Mouse (Mus musculus): ENCODE measurements around the gene Stard5. TPM values are rescaled to one million over a fixed set of nuclear protein-coding genes. Genes with fewer than 3 reads are reported as not detected.

The Stard5 gene
- polyA plus RNA-seq, 1 experiment from 2014 or later, result 34.8 TPM

GRCm38 (mm10) chr7:83653605-83654051 lies 21.9 kb downstream of the Stard5 start:
- Histone ChIP-seq H3K4me3 (replicated peaks) (no peak overlapping the region), H3K9ac (no peak overlapping the region), H3K27ac (replicated peaks) (no peak overlapping the region), H3K4me2 (replicated peaks) (no peak overlapping the region), H3K4me1 (0 out of 2 replicates have a peak, but pooled peaks cover 3% of the 10 kb centered on the region), H3K9me3 (replicated peaks) (no peaks in the 10 kb centered on the region), H3K27me3 (no peaks in the 10 kb centered on the region), H3K36me3 (no peaks in the 10 kb centered on the region)
- WGBS, result 80% methylated on average over 2 of the region's 2 CpGs
- no peak for ATAC-seq (ENCODE audit: insufficient number of reproducible peaks, low FRiP score, low TSS enrichment, low read depth)

- Histone ChIP-seq H3K27ac (replicated peaks) (no peak overlapping the region), H3K27me3 (no peaks in the 10 kb centered on the region), H3K4me3 (replicated peaks) (no peak overlapping the region), H3K9me3 (replicated peaks) (no peaks in the 10 kb centered on the region), H3K4me1 (no peaks in the 10 kb centered on the region), H3K36me3 (no peaks in the 10 kb centered on the region), H3K4me2 (replicated peaks) (no peak overlapping the region), H3K9ac (no peak overlapping the region)
- no peak for ATAC-seq (ENCODE audit: insufficient number of reproducible peaks, low FRiP score, low TSS enrichment, low read depth)
- 77% methylated on average over 2 of the region's 2 CpGs for WGBS
Measured at GRCm38 (mm10) chr7:83654196-83654595, 22.4 kb downstream of the Stard5 start.

- no peak overlapping the region for H3K9ac ChIP-seq
- no peaks in the 10 kb centered on the region for H3K27me3 ChIP-seq
- no peak for ATAC-seq (ENCODE audit: insufficient number of reproducible peaks, low FRiP score, low TSS enrichment, low read depth)
- 59% methylated on average over 5 of the region's 5 CpGs for WGBS
- no peak overlapping the region for H3K4me2 ChIP-seq (replicated peaks)
- no peak overlapping the region for H3K4me3 ChIP-seq (replicated peaks)
- no peak overlapping the region for H3K27ac ChIP-seq (replicated peaks)
- no peaks in the 10 kb centered on the region for H3K9me3 ChIP-seq (replicated peaks)
- H3K36me3 ChIP-seq, result peaks cover under 1% of the 10 kb centered on the region; the same call in 1 of the 2 replicates
- H3K4me1 ChIP-seq, result no peaks in the 10 kb centered on the region
Measured at GRCm38 (mm10) chr7:83654938-83655630, 23.3 kb downstream of the Stard5 start.

- Histone ChIP-seq H3K4me2 (replicated peaks) (no peak overlapping the region), H3K4me1 (no peaks in the 10 kb centered on the region), H3K27ac (replicated peaks) (no peak overlapping the region), H3K4me3 (replicated peaks) (no peak overlapping the region), H3K27me3 (no peaks in the 10 kb centered on the region), H3K9ac (no peak overlapping the region), H3K9me3 (replicated peaks) (no peaks in the 10 kb centered on the region), H3K36me3 (peaks cover 7% of the 10 kb centered on the region; the same call in 1 of the 2 replicates)
- 85% methylated on average over 1 of the region's 1 CpGs for WGBS
- no peak for ATAC-seq (ENCODE audit: insufficient number of reproducible peaks, low FRiP score, low TSS enrichment, low read depth)
Measured at GRCm38 (mm10) chr7:83658716-83659115, 27.0 kb downstream of the Stard5 start.

- Histone ChIP-seq H3K27me3 (no peaks in the 10 kb centered on the region), H3K4me3 (replicated peaks) (no peak overlapping the region), H3K36me3 (peaks cover 7% of the 10 kb centered on the region; the same call in 1 of the 2 replicates), H3K9ac (no peak overlapping the region), H3K9me3 (replicated peaks) (no peaks in the 10 kb centered on the region), H3K27ac (replicated peaks) (0 out of 2 replicates have a peak overlapping the region, but pooled peaks have one; percentile 13), H3K4me2 (replicated peaks) (no peak overlapping the region), H3K4me1 (no peaks in the 10 kb centered on the region)
- 72% methylated on average over 9 of the region's 9 CpGs for WGBS
- ATAC-seq (ENCODE audit: insufficient number of reproducible peaks, low FRiP score, low TSS enrichment, low read depth), result no peak
Measured at GRCm38 (mm10) chr7:83659159-83660065, 27.7 kb downstream of the Stard5 start.

- no peak overlapping the region for H3K4me2 ChIP-seq (replicated peaks)
- no peak for ATAC-seq (ENCODE audit: insufficient number of reproducible peaks, low FRiP score, low TSS enrichment, low read depth)
- no peak overlapping the region for H3K27ac ChIP-seq (replicated peaks)
Measured at GRCm38 (mm10) chr7:83660273-83660691, 28.5 kb downstream of the Stard5 start.

GRCm38 (mm10) chr7:83661031-83661430 lies 29.3 kb downstream of the Stard5 start:
- ATAC-seq (ENCODE audit: insufficient number of reproducible peaks, low FRiP score, low TSS enrichment, low read depth), result no peak
- 90% methylated on average over 10 of the region's 10 CpGs for WGBS
- Histone ChIP-seq H3K27ac (replicated peaks) (no peak overlapping the region), H3K4me2 (replicated peaks) (no peak overlapping the region), H3K4me3 (replicated peaks) (no peak overlapping the region), H3K4me1 (no peaks in the 10 kb centered on the region), H3K9ac (no peak overlapping the region), H3K36me3 (peaks cover 7% of the 10 kb centered on the region; the same call in 1 of the 2 replicates), H3K27me3 (no peaks in the 10 kb centered on the region), H3K9me3 (replicated peaks) (no peaks in the 10 kb centered on the region)

More at GRCm38 (mm10) chr7:83660273-83660691, 28.5 kb downstream of the Stard5 start:
- H3K9ac ChIP-seq, result no peak overlapping the region
- H3K4me1 ChIP-seq, result no peaks in the 10 kb centered on the region
- no peaks in the 10 kb centered on the region for H3K27me3 ChIP-seq
- no peak overlapping the region for H3K4me3 ChIP-seq (replicated peaks)
- no peaks in the 10 kb centered on the region for H3K9me3 ChIP-seq (replicated peaks)
- H3K36me3 ChIP-seq, result peaks cover 7% of the 10 kb centered on the region; the same call in 1 of the 2 replicates
- 90% methylated on average over 11 of the region's 11 CpGs for WGBS

GRCm38 (mm10) chr7:83661763-83662162 lies 30.0 kb downstream of the Stard5 start:
- no peak overlapping the region for H3K4me3 ChIP-seq (replicated peaks)
- H3K27ac ChIP-seq (replicated peaks), result no peak overlapping the region
- H3K4me1 ChIP-seq, result no peaks in the 10 kb centered on the region
- 94% methylated on average over 3 of the region's 3 CpGs for WGBS
- H3K9ac ChIP-seq, result no peak overlapping the region
- no peaks in the 10 kb centered on the region for H3K27me3 ChIP-seq
- H3K36me3 ChIP-seq, result peaks cover 7% of the 10 kb centered on the region; the same call in 1 of the 2 replicates
- no peak for ATAC-seq (ENCODE audit: insufficient number of reproducible peaks, low FRiP score, low TSS enrichment, low read depth)
- no peaks in the 10 kb centered on the region for H3K9me3 ChIP-seq (replicated peaks)
- no peak overlapping the region for H3K4me2 ChIP-seq (replicated peaks)

DNA sequence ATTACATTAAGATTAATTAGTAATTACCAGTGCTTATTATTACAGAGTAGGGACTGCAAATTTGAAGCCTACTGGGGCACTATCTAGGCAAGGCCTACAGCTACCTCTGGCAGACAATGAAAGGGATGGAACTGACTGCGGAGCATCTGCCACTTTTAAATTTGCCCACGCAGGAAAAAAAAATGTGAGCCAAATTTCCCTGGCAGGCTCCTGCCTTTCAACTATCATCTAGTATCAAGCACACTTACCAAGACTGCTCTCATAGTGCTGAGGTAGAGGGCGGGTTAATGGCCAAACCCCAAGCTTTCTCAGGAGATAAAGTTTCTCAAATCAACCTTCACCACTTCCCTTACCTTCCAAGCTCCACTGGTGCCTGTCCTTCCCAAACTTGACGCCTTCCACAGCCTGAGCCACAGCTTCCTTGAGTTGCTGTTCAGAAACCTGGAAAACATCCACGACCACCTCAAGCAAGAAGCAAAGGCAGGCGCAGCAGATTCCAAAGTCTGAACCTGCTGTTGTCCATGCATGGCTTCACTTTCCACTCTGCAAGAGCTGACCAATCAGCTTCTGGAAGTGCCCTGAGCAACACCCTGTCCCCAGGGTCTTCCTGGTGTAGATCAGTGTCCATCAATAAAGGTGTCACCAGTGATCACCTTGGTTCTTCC lies 31.1 kb downstream of the Stard5 start:
- Histone ChIP-seq H3K9me3 (replicated peaks) (no peaks in the 10 kb centered on the region), H3K4me1 (no peaks in the 10 kb centered on the region), H3K27ac (replicated peaks) (no peak overlapping the region), H3K27me3 (no peaks in the 10 kb centered on the region), H3K4me3 (replicated peaks) (no peak overlapping the region), H3K4me2 (replicated peaks) (no peak overlapping the region), H3K36me3 (peaks cover 7% of the 10 kb centered on the region; the same call in 1 of the 2 replicates), H3K9ac (no peak overlapping the region)
- no peak for ATAC-seq (ENCODE audit: insufficient number of reproducible peaks, low FRiP score, low TSS enrichment, low read depth)
- WGBS, result 83% methylated on average over 6 of the region's 6 CpGs

DNA sequence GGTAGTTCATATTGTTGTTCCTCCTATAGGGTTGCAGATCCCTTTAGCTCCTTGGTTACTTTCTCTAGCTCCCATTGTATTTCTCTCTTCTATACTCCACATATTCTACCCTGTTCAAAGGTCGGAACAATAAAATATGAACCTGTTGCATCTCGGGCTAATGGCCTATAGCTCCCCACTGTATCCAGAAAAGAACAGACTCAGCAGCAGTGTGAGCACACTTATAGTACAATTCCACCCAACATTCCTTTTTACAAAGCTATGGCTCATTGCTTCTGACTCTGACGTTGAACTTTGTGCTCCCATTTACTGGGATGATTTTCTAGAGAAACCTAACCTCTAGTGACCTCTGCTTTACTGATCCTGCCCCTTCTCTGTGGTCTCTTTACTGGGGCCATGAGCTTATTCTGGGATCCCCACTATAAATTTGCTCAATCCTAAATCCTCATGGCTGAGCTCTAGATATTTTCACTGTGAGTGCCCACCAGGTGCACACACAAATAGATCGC lies 34.4 kb downstream of the Stard5 start:
- Histone ChIP-seq H3K36me3 (no peaks in the 10 kb centered on the region), H3K9me3 (replicated peaks) (no peaks in the 10 kb centered on the region), H3K27me3 (no peaks in the 10 kb centered on the region), H3K27ac (replicated peaks) (no peak overlapping the region), H3K9ac (no peak overlapping the region), H3K4me3 (replicated peaks) (no peak overlapping the region), H3K4me2 (replicated peaks) (no peak overlapping the region), H3K4me1 (no peaks in the 10 kb centered on the region)
- no peak for ATAC-seq (ENCODE audit: insufficient number of reproducible peaks, low FRiP score, low TSS enrichment, low read depth)
- WGBS, result 88% methylated on average over 4 of the region's 4 CpGs
